Mouse (Mus musculus): ENCODE results near the gene Olfr1099.

Gene Olfr1099

GRCm38 (mm10) chr2:86960593-86960992 lies at the start of gene Olfr1099:
Gene Olfr1099 (minus strand): TSS chr2:86960693.
- DNase-seq = no peak

GRCm38 (mm10) chr2:86998098-86998497 lies 37.6 kb upstream of the Olfr1099 start, which contains the start of gene Olfr1102:
Gene Olfr1102 (plus strand): TSS chr2:86998398.
- DNase-seq = no peak

- DNase-seq = no peak
These were observed 30.6 kb upstream of the Olfr1099 start, which contains the start of gene Olfr1101 for GRCm38 (mm10) chr2:86991121-86991520. Gene Olfr1101 (minus strand): TSS chr2:86991221.

- DNase-seq = no peak
These were observed 19.4 kb upstream of the Olfr1099 start, which contains the start of gene Olfr1100 for GRCm38 (mm10) chr2:86979854-86980253. Gene Olfr1100 (minus strand): TSS chr2:86979954.

GRCm38 (mm10) chr2:86926557-86926956 lies 33.9 kb downstream of the Olfr1099 start:
- no peak for DNase-seq

GRCm38 (mm10) chr2:86924445-86924844 lies 36.0 kb downstream of the Olfr1099 start, which contains the start of gene Olfr1098:
Gene Olfr1098 (minus strand): TSS chr2:86924545.
- no peak for DNase-seq

GRCm38 (mm10) chr2:86905647-86906046 lies 54.8 kb downstream of the Olfr1099 start:
- no peak for DNase-seq

Measured in thymus, postnatal 25 days (tissue).